Mouse (Mus musculus): ENCODE data around the gene Ywhag.

- TF ChIP-seq POLR2A (IDR thresholded peaks at IDR 0.05; ENCODE audit: borderline replicate concordance, extremely low read depth, insufficient read depth, insufficient read length, poor library complexity, severe bottlenecking) (no peak), CTCF (IDR thresholded peaks at IDR 0.05; ENCODE audit: borderline replicate concordance, extremely low read depth, insufficient read depth, insufficient read length) (no peak)
Observed at GRCm38 (mm10) chr5:135914156-135914555, 20.3 kb downstream of the Ywhag start.

Data from brain, embryonic 14.5 days (tissue).